Mouse (Mus musculus): ENCODE results near the gene Smpd4.

DNA sequence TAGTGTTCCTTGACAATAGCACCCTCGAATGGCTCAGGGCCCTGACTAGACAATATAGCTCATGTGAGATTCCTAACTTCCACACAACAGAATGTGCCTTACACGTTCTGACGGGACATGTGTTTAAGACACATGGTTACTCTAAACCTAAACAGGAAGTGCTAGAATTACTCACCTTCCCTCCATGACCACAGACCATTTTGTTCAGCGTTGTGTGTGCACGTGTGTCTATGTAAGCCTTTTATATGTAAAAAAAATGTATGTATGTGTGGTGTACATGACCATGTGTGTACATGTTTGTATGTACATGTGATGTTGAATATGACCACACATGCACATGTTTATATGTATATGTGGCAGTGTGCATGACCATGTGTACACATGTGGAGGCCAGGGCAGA, 2.9 kb upstream of the Smpd4 start:
- TF ChIP-seq CTCF (IDR thresholded peaks at IDR 0.05; ENCODE audit: extremely low read depth, insufficient read depth, insufficient read length, insufficient replicate concordance): no peak
- no peak for TF ChIP-seq POLR2A (IDR thresholded peaks at IDR 0.05; ENCODE audit: low read depth, low read length)
